Mouse (Mus musculus): ENCODE results near the gene Polr3b. TPM values are rescaled to one million over a fixed set of nuclear protein-coding genes. Genes with fewer than 3 reads are reported as not detected.

The Polr3b gene
- polyA plus RNA-seq, 1 experiment from 2014 or later, result 19.6 TPM

- Histone ChIP-seq H3K4me3 (no peak overlapping the region), H3K4me2 (replicated peaks) (no peak overlapping the region), H3K27ac (replicated peaks) (no peak overlapping the region), H3K4me1 (peaks cover 4% of the 10 kb centered on the region; the same call in 1 of the 2 replicates), H3K9me3 (no peaks in the 10 kb centered on the region), H3K27me3 (no peaks in the 10 kb centered on the region; the same call in 1 of the 2 replicates), H3K36me3 (no peaks in the 10 kb centered on the region), H3K9ac (replicated peaks) (no peak overlapping the region)
- 81% methylated on average over 8 of the region's 8 CpGs for WGBS
- no peak for ATAC-seq (ENCODE audit: low FRiP score, low read depth)
Measured at GRCm38 (mm10) chr10:84613366-84613765, 8.7 kb upstream of the Polr3b start.

- Histone ChIP-seq H3K9me3 (no peaks in the 10 kb centered on the region), H3K9ac (replicated peaks) (no peak overlapping the region), H3K4me2 (replicated peaks) (no peak overlapping the region), H3K27ac (replicated peaks) (no peak overlapping the region), H3K4me3 (no peak overlapping the region), H3K36me3 (no peaks in the 10 kb centered on the region), H3K27me3 (no peaks in the 10 kb centered on the region; the same call in 1 of the 2 replicates), H3K4me1 (peaks cover 4% of the 10 kb centered on the region; the same call in 1 of the 2 replicates)
- 83% methylated on average over 3 of the region's 3 CpGs for WGBS
- ATAC-seq (ENCODE audit: low FRiP score, low read depth), result no peak
Measured at GRCm38 (mm10) chr10:84615076-84615475, 7.0 kb upstream of the Polr3b start.

- WGBS, result 62% methylated on average over 5 of the region's 5 CpGs
- no peak overlapping the region for H3K27ac ChIP-seq (replicated peaks)
- H3K4me1 ChIP-seq, result no peaks in the 10 kb centered on the region
- H3K4me2 ChIP-seq (replicated peaks), result no peak overlapping the region
- H3K27me3 ChIP-seq, result no peaks in the 10 kb centered on the region
- H3K9me3 ChIP-seq, result no peaks in the 10 kb centered on the region
- no peak overlapping the region for H3K9ac ChIP-seq (replicated peaks)
- no peak for ATAC-seq (ENCODE audit: low FRiP score, low read depth)
- H3K36me3 ChIP-seq, result peaks cover 29% of the 10 kb centered on the region
- no peak overlapping the region for H3K4me3 ChIP-seq
Measured at GRCm38 (mm10) chr10:84631182-84631581, 9.1 kb downstream of the Polr3b start.

GRCm38 (mm10) chr10:84632005-84632404 is 9.9 kb downstream of the Polr3b start:
- 86% methylated on average over 4 of the region's 4 CpGs for WGBS
- H3K9ac ChIP-seq (replicated peaks), result no peak overlapping the region
- peaks cover 38% of the 10 kb centered on the region for H3K36me3 ChIP-seq
- ATAC-seq (ENCODE audit: low FRiP score, low read depth), result no peak
- no peak overlapping the region for H3K4me2 ChIP-seq (replicated peaks)
- H3K27ac ChIP-seq (replicated peaks), result no peak overlapping the region
- H3K9me3 ChIP-seq, result no peaks in the 10 kb centered on the region
- no peak overlapping the region for H3K4me3 ChIP-seq
- no peaks in the 10 kb centered on the region for H3K27me3 ChIP-seq
- no peaks in the 10 kb centered on the region for H3K4me1 ChIP-seq

- no peaks in the 10 kb centered on the region for H3K27me3 ChIP-seq
- no peak for ATAC-seq (ENCODE audit: low FRiP score, low read depth)
- no peak overlapping the region for H3K4me3 ChIP-seq
- no peak overlapping the region for H3K27ac ChIP-seq (replicated peaks)
- H3K9me3 ChIP-seq, result no peaks in the 10 kb centered on the region
- no peak overlapping the region for H3K4me2 ChIP-seq (replicated peaks)
- 95% methylated on average over 10 of the region's 10 CpGs for WGBS
- H3K4me1 ChIP-seq, result no peaks in the 10 kb centered on the region
- H3K9ac ChIP-seq (replicated peaks), result no peak overlapping the region
- H3K36me3 ChIP-seq, result peaks cover 60% of the 10 kb centered on the region
Measured at GRCm38 (mm10) chr10:84636656-84637055, 14.6 kb downstream of the Polr3b start.

- H3K9me3 ChIP-seq, result no peaks in the 10 kb centered on the region
- 91% methylated on average over 4 of the region's 4 CpGs for WGBS
- no peaks in the 10 kb centered on the region for H3K4me1 ChIP-seq
- H3K4me3 ChIP-seq, result no peak overlapping the region
- H3K9ac ChIP-seq (replicated peaks), result no peak overlapping the region
- H3K27me3 ChIP-seq, result no peaks in the 10 kb centered on the region
- no peak for ATAC-seq (ENCODE audit: low FRiP score, low read depth)
- H3K4me2 ChIP-seq (replicated peaks), result no peak overlapping the region
- no peak overlapping the region for H3K27ac ChIP-seq (replicated peaks)
- peaks cover 50% of the 10 kb centered on the region for H3K36me3 ChIP-seq
Measured at GRCm38 (mm10) chr10:84638382-84638781, 16.3 kb downstream of the Polr3b start.

GRCm38 (mm10) chr10:84639525-84640287 is 17.6 kb downstream of the Polr3b start:
- no peak overlapping the region for H3K9ac ChIP-seq (replicated peaks)
- no peak for ATAC-seq (ENCODE audit: low FRiP score, low read depth)
- no peaks in the 10 kb centered on the region for H3K9me3 ChIP-seq
- no peaks in the 10 kb centered on the region for H3K4me1 ChIP-seq
- no peak overlapping the region for H3K27ac ChIP-seq (replicated peaks)
- H3K4me3 ChIP-seq, result no peak overlapping the region
- 68% methylated on average over 4 of the region's 4 CpGs for WGBS
- H3K36me3 ChIP-seq, result peaks cover 47% of the 10 kb centered on the region
- no peak overlapping the region for H3K4me2 ChIP-seq (replicated peaks)
- H3K27me3 ChIP-seq, result no peaks in the 10 kb centered on the region

- H3K4me1 ChIP-seq, result no peaks in the 10 kb centered on the region
- no peaks in the 10 kb centered on the region for H3K9me3 ChIP-seq
- 68% methylated on average over 7 of the region's 7 CpGs for WGBS
- H3K9ac ChIP-seq (replicated peaks), result no peak overlapping the region
- H3K27ac ChIP-seq (replicated peaks), result no peak overlapping the region
- no peaks in the 10 kb centered on the region; the same call in 1 of the 2 replicates for H3K27me3 ChIP-seq
- H3K4me2 ChIP-seq (replicated peaks), result no peak overlapping the region
- peaks cover 38% of the 10 kb centered on the region for H3K36me3 ChIP-seq
- ATAC-seq (ENCODE audit: low FRiP score, low read depth), result no peak
- H3K4me3 ChIP-seq, result no peak overlapping the region
Measured at GRCm38 (mm10) chr10:84640861-84641260, 18.8 kb downstream of the Polr3b start.

- Histone ChIP-seq H3K27ac (replicated peaks) (no peak overlapping the region), H3K4me3 (no peak overlapping the region), H3K27me3 (no peaks in the 10 kb centered on the region; the same call in 1 of the 2 replicates), H3K4me2 (replicated peaks) (no peak overlapping the region), H3K4me1 (no peaks in the 10 kb centered on the region), H3K9me3 (no peaks in the 10 kb centered on the region), H3K36me3 (peaks cover 32% of the 10 kb centered on the region), H3K9ac (replicated peaks) (no peak overlapping the region)
- 83% methylated on average over 2 of the region's 2 CpGs for WGBS
- ATAC-seq (ENCODE audit: low FRiP score, low read depth), result no peak
Measured at GRCm38 (mm10) chr10:84641576-84641975, 19.5 kb downstream of the Polr3b start.

- H3K27ac ChIP-seq (replicated peaks), result no peak overlapping the region
- no peak overlapping the region for H3K4me3 ChIP-seq
- H3K4me1 ChIP-seq, result no peaks in the 10 kb centered on the region
- no peak overlapping the region for H3K9ac ChIP-seq (replicated peaks)
- ATAC-seq (ENCODE audit: low FRiP score, low read depth), result no peak
- no peaks in the 10 kb centered on the region; the same call in 1 of the 2 replicates for H3K27me3 ChIP-seq
- no peak overlapping the region for H3K4me2 ChIP-seq (replicated peaks)
- peaks cover 24% of the 10 kb centered on the region for H3K36me3 ChIP-seq
- H3K9me3 ChIP-seq, result no peaks in the 10 kb centered on the region
- WGBS, result 78% methylated on average over 8 of the region's 8 CpGs
Measured at GRCm38 (mm10) chr10:84645940-84646339, 23.8 kb downstream of the Polr3b start.

- ATAC-seq (ENCODE audit: low FRiP score, low read depth), result no peak
- no peaks in the 10 kb centered on the region for H3K4me1 ChIP-seq
- H3K4me3 ChIP-seq, result no peak overlapping the region
- H3K9ac ChIP-seq (replicated peaks), result no peak overlapping the region
- peaks cover 23% of the 10 kb centered on the region for H3K36me3 ChIP-seq
- WGBS, result 75% methylated on average over 12 of the region's 12 CpGs
- H3K27ac ChIP-seq (replicated peaks), result peak overlapping the region; percentile 46; the same call in 1 of the 2 replicates
- no peaks in the 10 kb centered on the region for H3K9me3 ChIP-seq
- no peaks in the 10 kb centered on the region; the same call in 1 of the 2 replicates for H3K27me3 ChIP-seq
- no peak overlapping the region for H3K4me2 ChIP-seq (replicated peaks)
Measured at GRCm38 (mm10) chr10:84646506-84647102, 24.5 kb downstream of the Polr3b start.

GRCm38 (mm10) chr10:84647264-84647663 is 25.2 kb downstream of the Polr3b start:
- Histone ChIP-seq H3K4me3 (no peak overlapping the region), H3K9ac (replicated peaks) (no peak overlapping the region), H3K27ac (replicated peaks) (no peak overlapping the region), H3K27me3 (no peaks in the 10 kb centered on the region; the same call in 1 of the 2 replicates), H3K9me3 (no peaks in the 10 kb centered on the region), H3K36me3 (peaks cover 23% of the 10 kb centered on the region), H3K4me2 (replicated peaks) (no peak overlapping the region), H3K4me1 (no peaks in the 10 kb centered on the region)
- ATAC-seq (ENCODE audit: low FRiP score, low read depth), result no peak
- WGBS, result 92% methylated on average over 5 of the region's 5 CpGs
